Mouse (Mus musculus) C2C12 (cell line): ENCODE measurements around the gene Emc3.

Experiments used
- CEBPB ChIP-seq: IDR thresholded peaks from one replicate; pipeline ENCODE4 v1.6.1; 2011; ENCODE audit warnings: low read depth, mild to moderate bottlenecking, control low read depth, moderate library complexity
- CTCF ChIP-seq: IDR thresholded peaks from one replicate; pipeline ENCODE4 v1.5.1; 2011; ENCODE audit not compliant: control insufficient read depth, insufficient read depth, insufficient read length
- MAX ChIP-seq: IDR thresholded peaks from one replicate; pipeline ENCODE4 v1.6.1; 2011; ENCODE audit warnings: mild to moderate bottlenecking, control low read depth
- MYOG ChIP-seq: IDR thresholded peaks from one replicate; pipeline ENCODE4 v1.6.1; 2011; ENCODE audit not compliant: control insufficient read depth, insufficient read length; ENCODE audit errors: extremely low read depth
- USF1 ChIP-seq: IDR thresholded peaks from one replicate; pipeline ENCODE4 v1.6.1; 2011; ENCODE audit warnings: low read depth, mild to moderate bottlenecking, control low read depth, moderate library complexity

- TF ChIP-seq CTCF, result no peak
- no peak for TF ChIP-seq USF1
- TF ChIP-seq MYOG, result no peak
- no peak for TF ChIP-seq MAX
- TF ChIP-seq CEBPB, result no peak
Observed at GRCm38 (mm10) chr6:113468512-113468911, 62.9 kb downstream of the Emc3 start.
